ENCODE assay signal across 9 mouse cellular contexts in genomic region chr7:142850681-142851080, GRCm38 (mm10).
A peak's percentile ranks its signal among the peaks of the same experiment; 100 is the strongest.
DNase-seq lines count a peak whose midpoint lies in the region; ATAC-seq and TF ChIP-seq lines count a peak whose summit lies in the region.
"Had no signal": no experiment of that assay in that cellular context is flagged by ENCODE, and none has a peak within 500 bp of the region (broad histone marks: within the 10 kb centered on the region; RNA-seq: fewer than 3 reads in every experiment).

No protein-coding gene starts in this region.

- no peaks in the 10 kb centered on the region for H3K9me3 ChIP-seq in neural tube, embryonic 15.5 days (replicated peaks)
- H3K9me3 ChIP-seq: hindbrain, embryonic 15.5 days had no signal

- intact Hi-C loops in left cerebral cortex, postnatal 36 days (cut with DNase I) = loop anchor here (2.0 to 5.0 kb wide), 2 partner anchors 52 to 113 kb away; no protein-coding TSS in a partner anchor

- ATAC-seq in cerebellum, adult (ENCODE audit: insufficient number of reproducible peaks, low FRiP score, low TSS enrichment) = no peak
- no peak for ATAC-seq in neural tube, embryonic 15.5 days (ENCODE audit: low FRiP score)
- peak; percentile 76 to 82 for ATAC-seq in hematopoietic stem cell, adult 5-6 weeks (replicated peaks in 1 of 2; ENCODE audit: insufficient read depth in 1 of 2, low FRiP score in 2 of 2, low TSS enrichment in 1 of 2, low read depth in 1 of 2, poor library complexity in 2 of 2, severe bottlenecking in 2 of 2)

- WGBS in neural tube, embryonic 15.5 days = 17% methylated on average over 6 of the region's 6 CpGs
- WGBS in cerebellum, adult 2 months = 17% methylated on average over 6 of the region's 6 CpGs
- 8% methylated on average over 6 of the region's 6 CpGs for WGBS in small intestine, adult 2 months

- peak; percentile 0 for DNase-seq in cerebellum, adult 11 months
- DNase-seq in neural tube, embryonic 10.5 days (ENCODE audit: extremely low spot score, low spot score) = peak; percentile 35
- peak; percentile 1 to 18 for DNase-seq in cerebellum, adult 2 months
- peak; percentile 10 to 26 for DNase-seq in left cerebral cortex, postnatal 36 days (ENCODE audit: low spot score in 2 of 2)

- TF ChIP-seq POLR2A in cerebellum, adult 2 months (IDR thresholded peaks at IDR 0.05; ENCODE audit: borderline replicate concordance, insufficient read depth, low read length) = no peak
- TF ChIP-seq POLR2A in small intestine, adult 2 months (IDR thresholded peaks at IDR 0.05; ENCODE audit: low read depth, low read length) = no peak

- TF ChIP-seq CTCF in cerebellum, adult 2 months (IDR thresholded peaks at IDR 0.05; ENCODE audit: borderline replicate concordance, insufficient read depth, low read depth, low read length) = peak; percentile 60; the same call in 1 of the 2 replicates
- TF ChIP-seq CTCF in small intestine, adult 2 months (IDR thresholded peaks at IDR 0.05; ENCODE audit: extremely low read depth, insufficient read length, insufficient replicate concordance, low read depth, low read length) = peak; percentile 32; the same call in 1 of the 2 replicates

- H3K36me3 ChIP-seq in neural tube, embryonic 15.5 days = no peaks in the 10 kb centered on the region
- no peaks in the 10 kb centered on the region for H3K36me3 ChIP-seq in small intestine, adult 2 months (ENCODE audit: control insufficient read depth, insufficient read depth, low read length)
- H3K36me3 ChIP-seq: hindbrain, embryonic 15.5 days had no signal

- no peak overlapping the region for H3K4me3 ChIP-seq in neural tube, embryonic 15.5 days (replicated peaks)
- no peak overlapping the region for H3K4me3 ChIP-seq in cerebellum, adult 2 months (replicated peaks; ENCODE audit: insufficient read depth, low read depth, low read length)
- H3K4me3 ChIP-seq in small intestine, adult 2 months (ENCODE audit: low read depth, low read length) = no peak overlapping the region
- H3K4me3 ChIP-seq: hindbrain, embryonic 15.5 days had no signal

- H3K27ac ChIP-seq in neural tube, embryonic 15.5 days (replicated peaks) = no peak overlapping the region
- H3K27ac ChIP-seq in cerebellum, adult 2 months (ENCODE audit: insufficient read depth, low read length) = no peak overlapping the region
- H3K27ac ChIP-seq in small intestine, adult 2 months (ENCODE audit: insufficient read depth, low read depth, low read length) = no peak overlapping the region
- H3K27ac ChIP-seq: hindbrain, embryonic 15.5 days had no signal

- H3K4me1 ChIP-seq in neural tube, embryonic 15.5 days = no peaks in the 10 kb centered on the region
- H3K4me1 ChIP-seq in cerebellum, adult 2 months (ENCODE audit: control insufficient read depth, insufficient read depth, low read length) = no peaks in the 10 kb centered on the region
- no peaks in the 10 kb centered on the region for H3K4me1 ChIP-seq in small intestine, adult 2 months (ENCODE audit: control insufficient read depth, insufficient read depth, insufficient read length, low read length)
- H3K4me1 ChIP-seq: hindbrain, embryonic 15.5 days had no signal

- no peak overlapping the region for H3K4me2 ChIP-seq in neural tube, embryonic 15.5 days
- H3K4me2 ChIP-seq: hindbrain, embryonic 15.5 days had no signal

- H3K9ac ChIP-seq in neural tube, embryonic 15.5 days (replicated peaks) = no peak overlapping the region
- H3K9ac ChIP-seq: hindbrain, embryonic 15.5 days had no signal

- no peaks in the 10 kb centered on the region for H3K27me3 ChIP-seq in neural tube, embryonic 15.5 days (replicated peaks)
- no peaks in the 10 kb centered on the region for H3K27me3 ChIP-seq in cerebellum, adult 2 months (ENCODE audit: control insufficient read depth, insufficient read depth, low read length)
- H3K27me3 ChIP-seq in small intestine, adult 2 months (ENCODE audit: control insufficient read depth, insufficient read depth, low read length) = no peaks in the 10 kb centered on the region
- H3K27me3 ChIP-seq: hindbrain, embryonic 15.5 days had no signal

Comparison
In these comparisons a context has a peak if more than half of its experiments do, and no peak if none do; other contexts are left out.
1. ATAC-seq: peak in hematopoietic stem cell, adult 5-6 weeks (2 of 2); none in cerebellum, adult (single experiment) and neural tube, embryonic 15.5 days (single experiment).
2. Peak in every context shown above with its lines, with median percentiles within 50 percentile points of each other: DNase-seq.